Mouse (Mus musculus): Measurements from ENCODE around the gene Vmn1r47.
"Not testable (repeated sequence)": the region's sequence is repeated elsewhere in the genome, so short reads cannot be mapped to it uniquely, and the experiment has no call there.

Gene Vmn1r47

GRCm38 (mm10) chr6:90015847-90016246 is at the start of gene Vmn1r47:
TSS of gene Vmn1r47 (plus strand) at chr6:90016147.
- POLR2A ChIA-PET, result not testable (repeated sequence)

DNA sequence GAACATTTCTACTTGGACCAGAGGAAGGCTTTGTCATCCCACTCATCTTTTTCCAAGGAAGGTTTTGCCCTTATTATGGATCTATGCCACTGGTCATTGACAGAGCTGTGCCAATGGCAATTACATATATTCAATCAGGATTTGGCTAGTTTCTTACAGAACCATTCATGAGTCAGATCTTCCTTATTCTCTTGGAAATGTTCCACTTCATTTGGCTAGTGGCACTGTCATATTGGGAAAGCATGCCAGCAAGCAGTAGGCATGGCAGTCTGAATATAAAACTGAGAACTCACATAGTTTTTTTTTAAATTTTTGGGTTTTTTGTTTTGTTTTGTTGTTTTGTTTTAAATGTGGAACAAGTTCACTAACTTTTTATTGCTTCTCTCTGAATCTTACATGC is 49.6 kb upstream of the Vmn1r47 start:
- ChIA-PET POLR2A (no interaction called here), CTCF (no interaction called here)

More at GRCm38 (mm10) chr6:90015847-90016246, at the start of gene Vmn1r47:
- CTCF ChIA-PET, result not testable (repeated sequence)

DNA sequence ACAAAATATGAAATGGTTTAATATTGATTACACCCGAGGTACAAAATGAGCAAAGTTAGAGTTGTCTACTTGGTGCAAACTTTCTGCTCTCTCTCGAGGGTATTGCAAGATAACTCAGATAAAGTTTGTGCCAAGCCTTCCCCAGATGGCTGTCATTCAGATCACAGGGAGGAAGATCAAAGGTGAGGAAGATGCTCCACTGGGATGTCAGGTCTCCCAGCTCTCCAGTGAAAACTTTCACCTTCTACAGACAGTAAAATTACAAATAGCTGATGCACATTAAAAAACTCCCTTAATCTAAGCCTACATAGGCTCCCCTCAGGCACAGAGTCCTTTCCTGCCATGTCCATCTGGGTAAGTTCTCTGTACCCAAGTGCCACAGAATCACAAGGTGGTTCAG is 46.9 kb upstream of the Vmn1r47 start, which contains the start of gene Vmn1r46:
TSS of gene Vmn1r46 (plus strand) at position 301 of the 400 bp plus-strand sequence.
- POLR2A ChIA-PET, result no interaction called here
- CTCF ChIA-PET, result no interaction called here

GRCm38 (mm10) chr6:89985989-89986388 is 30.0 kb upstream of the Vmn1r47 start:
- POLR2A ChIA-PET, result no interaction called here

DNA sequence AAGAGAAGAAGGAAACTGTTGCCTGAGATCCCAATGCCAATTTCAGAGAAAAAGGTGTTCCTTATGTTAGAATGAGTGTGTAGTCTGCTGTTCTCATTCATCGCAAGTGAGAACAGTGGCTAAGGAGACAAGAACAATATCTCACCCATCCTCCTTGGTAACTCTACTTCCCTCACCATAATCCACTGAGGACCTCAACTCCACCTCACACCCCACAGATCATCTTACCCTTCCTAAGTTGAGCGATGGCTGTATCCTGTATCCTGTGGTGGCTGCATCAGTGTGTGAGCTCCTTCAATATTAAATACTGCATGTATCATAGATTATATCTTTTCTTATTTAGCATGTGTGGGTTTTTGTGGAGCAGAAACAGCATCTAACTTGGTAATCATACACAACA is 20.8 kb downstream of the Vmn1r47 start, which contains the start of gene Vmn1r48:
TSS of gene Vmn1r48 (minus strand) at position 101 of the 400 bp plus-strand sequence.
- POLR2A ChIA-PET, result not testable (repeated sequence)

More at GRCm38 (mm10) chr6:89985989-89986388, 30.0 kb upstream of the Vmn1r47 start:
- CTCF ChIA-PET, result interaction anchor here in 1 of 4 experiments (0.6 kb wide), 1 partner anchor 94 kb away, joined by 3 read pairs; no protein-coding TSS in a partner anchor

More for the DNA sequence above, 20.8 kb downstream of the Vmn1r47 start, which contains the start of gene Vmn1r48:
- CTCF ChIA-PET, result not testable (repeated sequence)
